Mouse (Mus musculus) midbrain, postnatal 0 days (tissue): ENCODE data around the gene Ifit3. TPM values are rescaled to one million over a fixed set of nuclear protein-coding genes. Genes with fewer than 3 reads are reported as not detected.
"Not testable (repeated sequence)": the region's sequence is repeated elsewhere in the genome, so short reads cannot be mapped to it uniquely, and the experiment has no call there.

Experiments
- ATAC-seq: fragments of 200-750 bp; cut with Nextera tagmentation; 2 replicates; pipeline ENCODE4 v1.8.0; 2017; ENCODE audit warnings: moderate number of reproducible peaks, mild to moderate bottlenecking, moderate TSS enrichment, moderate library complexity; ENCODE audit not compliant: low FRiP score
- DNase-seq: peaks from one replicate; pipeline ENCODE4 v3.0.0-alpha.2; 2015; ENCODE audit warnings: low spot score
- H3K27ac ChIP-seq: fragments of 300-500 bp; sonication (generic); 2 replicates; pipeline ENCODE4 v1.5.1; 2014; ENCODE audit warnings: low read depth, mild to moderate bottlenecking, low read length, mixed read lengths
- H3K27me3 ChIP-seq: fragments of 300-500 bp; sonication (generic); 2 replicates; pipeline ENCODE4 v1.6.1; 2014; ENCODE audit warnings: low read length, control low read depth, mixed read lengths; ENCODE audit not compliant: insufficient read depth
- H3K36me3 ChIP-seq: fragments of 300-500 bp; sonication (generic); 2 replicates; pipeline ENCODE4 v1.6.1; 2014; ENCODE audit warnings: low read length, control low read depth, mixed read lengths; ENCODE audit not compliant: insufficient read depth
- H3K4me1 ChIP-seq: fragments of 300-500 bp; sonication (generic); 2 replicates; pipeline ENCODE4 v1.6.1; 2014; ENCODE audit warnings: mild to moderate bottlenecking, control low read depth, antibody characterized with exemption, low read length, mixed read lengths; ENCODE audit not compliant: insufficient read depth
- H3K4me2 ChIP-seq: fragments of 300-500 bp; sonication (generic); 2 replicates; pipeline ENCODE4 v1.6.1; 2014; ENCODE audit warnings: low read depth, mild to moderate bottlenecking, low read length, mixed read lengths; ENCODE audit not compliant: poor library complexity, severe bottlenecking
- H3K4me3 ChIP-seq: fragments of 300-500 bp; sonication (generic); 2 replicates; pipeline ENCODE4 v1.5.1; 2014; ENCODE audit warnings: low read depth, mild to moderate bottlenecking, low read length, moderate library complexity
- H3K9ac ChIP-seq: fragments of 300-500 bp; sonication (generic); replicated peaks from 2 replicates; pipeline ENCODE4 v1.6.1; 2014; ENCODE audit warnings: mild to moderate bottlenecking, low read length, moderate library complexity, mixed read lengths; ENCODE audit not compliant: poor library complexity, severe bottlenecking
- H3K9me3 ChIP-seq: fragments of 300-500 bp; sonication (generic); 2 replicates; pipeline ENCODE4 v1.6.1; 2016; ENCODE audit warnings: low read length, control low read depth
- CTCF ChIP-seq: IDR thresholded peaks from 2 replicates; pipeline ENCODE4 v1.5.1; 2016; ENCODE audit warnings: antibody characterized with exemption, mild to moderate bottlenecking
- WGBS: fragments of 180-500 bp; shearing (Covaris S2); extraction: QIAGEN DNeasy Blood & Tissue Kit; methylation state at CpG from one replicate; pipeline ENCODE4 v1.1.7; 2014; 5-methylcytosine and 5-hydroxymethylcytosine counted together
- polyA plus RNA-seq: library from polyadenylated mRNA; unstranded; fragments of >200 nt; fragmentation: Nextera tagmentation; extraction: Ambion mirVana; gene quantifications from 2 replicates; pipeline ENCODE4 v1.2.1, GENCODE M21; 2015
- total RNA-seq: library from RNA; depleted of rRNA; stranded (reverse); fragments of >200 nt; gene quantifications from 2 replicates; pipeline ENCODE4 v1.2.3, GENCODE M21; 2014; rRNA removed

Ifit3 gene
- total RNA-seq: 0.82 and 2.7 TPM in 2 replicates
- polyA plus RNA-seq: 2.9 and 3.2 TPM in 2 replicates

DNA sequence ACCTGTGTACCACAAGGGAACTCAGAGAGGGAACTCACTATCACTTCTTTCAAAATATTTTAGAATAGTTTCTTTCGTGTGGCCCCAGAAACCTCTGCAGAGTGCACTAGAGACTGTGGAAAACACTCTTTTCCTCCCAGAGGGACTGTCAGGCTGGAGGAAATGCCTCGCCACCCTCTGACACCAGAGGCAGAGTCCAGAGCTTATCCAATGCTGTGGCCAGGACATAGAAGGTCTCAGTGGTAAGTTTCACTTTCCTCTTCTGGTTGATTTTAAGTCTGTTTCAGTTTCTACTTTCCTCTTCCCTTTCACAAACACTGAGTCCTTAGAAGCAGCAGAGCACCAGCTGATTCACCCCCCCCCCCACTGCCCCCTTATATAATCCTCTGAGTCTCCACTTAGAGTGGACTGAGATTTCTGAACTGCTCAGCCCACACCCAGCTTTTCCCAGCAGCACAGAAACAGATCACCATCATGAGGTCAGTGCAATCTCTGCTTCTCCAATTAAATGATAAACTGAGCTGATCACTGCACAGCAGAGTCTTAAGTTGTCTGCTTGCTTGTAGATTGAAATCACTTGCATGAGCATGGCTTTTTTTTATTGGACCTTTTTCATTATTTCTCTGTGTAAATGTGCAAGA lies at the start of gene Ifit3:
Gene Ifit3, plus strand, starts transcription at position 406 of the 641 bp plus-strand sequence.
- ATAC-seq, H3K4me2 ChIP-seq, DNase-seq, H3K9me3 ChIP-seq, H3K36me3 ChIP-seq, H3K27me3 ChIP-seq, H3K4me1 ChIP-seq, H3K9ac ChIP-seq, H3K27ac ChIP-seq, H3K4me3 ChIP-seq: not testable (repeated sequence)
- 63% methylated on average over 2 of the region's 2 CpGs for WGBS

DNA sequence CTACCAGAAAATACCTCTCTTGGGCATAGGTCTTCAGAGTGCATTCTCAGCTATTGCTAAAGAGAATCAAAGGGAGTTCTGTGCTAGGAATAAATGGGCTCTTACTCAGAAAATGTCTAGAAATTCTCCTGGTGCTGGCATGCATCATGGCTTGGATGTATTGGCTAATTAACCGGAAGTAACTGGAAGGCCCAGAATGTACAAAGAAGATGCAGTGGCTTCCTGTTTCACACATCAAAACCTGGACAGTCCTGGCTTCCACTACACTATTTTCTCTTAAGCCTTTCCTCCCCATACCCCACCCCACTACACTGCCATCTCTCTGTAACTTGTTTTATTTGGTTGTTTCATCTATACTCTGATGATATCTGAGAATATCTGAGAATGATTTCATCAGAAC lies 43.9 kb upstream of the Ifit3 start:
- H3K36me3 ChIP-seq: no peaks in the 10 kb centered on the region
- TF ChIP-seq CTCF: no peak
- H3K9me3 ChIP-seq: no peaks in the 10 kb centered on the region
- H3K9ac ChIP-seq: no peak overlapping the region
- H3K27ac ChIP-seq: no peak overlapping the region
- no peaks in the 10 kb centered on the region for H3K4me1 ChIP-seq
- H3K27me3 ChIP-seq: no peaks in the 10 kb centered on the region
- no peak overlapping the region for H3K4me3 ChIP-seq
- WGBS: 88% methylated on average over 1 of the region's 1 CpGs
- no peak for ATAC-seq
- DNase-seq: no peak
- no peak overlapping the region for H3K4me2 ChIP-seq

DNA sequence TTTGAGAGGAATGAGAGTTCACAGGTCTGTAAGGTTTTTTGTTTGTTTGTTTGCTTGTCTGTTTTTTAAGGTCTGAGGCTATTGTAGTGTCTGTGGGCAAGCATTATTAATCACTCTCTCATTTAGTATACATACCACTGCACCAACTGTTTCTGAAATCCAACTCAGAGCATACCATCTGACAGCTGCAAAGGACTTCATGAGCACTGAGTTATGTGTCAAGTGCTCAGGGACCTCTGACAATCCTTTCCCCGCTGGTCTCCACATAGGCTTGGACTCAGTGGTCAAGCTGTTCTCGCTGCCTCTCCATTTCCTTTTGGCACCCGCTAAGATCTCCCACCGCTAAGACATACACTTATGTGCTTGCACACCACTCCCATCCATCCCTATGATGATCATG lies 37.1 kb upstream of the Ifit3 start:
- no peak for ATAC-seq
- 91% methylated on average over 4 of the region's 4 CpGs for WGBS

DNA sequence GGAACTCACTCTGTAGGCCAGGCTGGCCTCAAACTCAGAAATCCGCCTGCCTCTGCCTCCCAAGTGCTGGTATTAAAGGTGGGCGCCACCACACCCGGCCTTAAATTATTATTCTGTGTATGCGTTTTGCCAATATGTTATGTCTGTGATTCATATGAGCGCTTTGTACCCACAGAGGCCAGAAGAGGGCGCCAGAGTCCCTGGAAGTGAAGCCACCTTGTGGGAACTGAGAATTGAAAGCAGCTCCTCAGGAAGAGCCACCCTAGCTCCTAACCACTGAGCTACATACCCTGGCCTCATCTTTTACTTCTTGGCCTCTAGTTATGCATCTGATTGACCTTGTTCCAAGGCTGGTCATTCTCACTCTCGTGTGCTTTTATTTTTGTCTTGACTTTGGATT lies 35.4 kb upstream of the Ifit3 start:
- Histone ChIP-seq H3K4me1 (no peaks in the 10 kb centered on the region; the same call in 1 of the 2 replicates), H3K36me3 (no peaks in the 10 kb centered on the region), H3K4me3 (no peak overlapping the region), H3K9ac (no peak overlapping the region), H3K9me3 (no peaks in the 10 kb centered on the region), H3K27ac (no peak overlapping the region), H3K4me2 (no peak overlapping the region), H3K27me3 (no peaks in the 10 kb centered on the region)
- ATAC-seq (no peak), DNase-seq (peak; percentile 73)
- 36% methylated on average over 7 of the region's 7 CpGs for WGBS
- TF ChIP-seq CTCF: peak; percentile 76

More for the DNA sequence above, 37.1 kb upstream of the Ifit3 start:
- no peak for TF ChIP-seq CTCF
- H3K4me2 ChIP-seq: no peak overlapping the region
- H3K27me3 ChIP-seq: no peaks in the 10 kb centered on the region
- H3K9me3 ChIP-seq: no peaks in the 10 kb centered on the region
- H3K36me3 ChIP-seq: no peaks in the 10 kb centered on the region
- H3K9ac ChIP-seq: no peak overlapping the region
- DNase-seq: no peak
- no peaks in the 10 kb centered on the region for H3K4me1 ChIP-seq
- H3K4me3 ChIP-seq: no peak overlapping the region
- no peak overlapping the region for H3K27ac ChIP-seq

DNA sequence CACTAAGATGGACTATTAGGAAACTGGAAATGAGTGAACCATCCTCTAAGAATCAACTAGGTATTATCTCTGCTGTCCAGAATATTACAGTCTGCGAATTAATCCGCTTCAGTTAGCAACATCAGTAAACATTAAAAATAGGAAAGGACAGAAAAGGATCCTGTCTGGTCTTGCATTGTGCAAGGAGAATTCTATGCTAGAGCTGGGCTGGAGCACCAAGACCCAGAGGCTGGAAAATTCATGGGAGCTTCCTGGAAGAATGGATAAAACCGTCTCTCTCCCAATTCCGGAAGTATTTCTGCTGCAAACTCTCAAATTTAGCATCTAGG lies 33.2 kb upstream of the Ifit3 start:
- DNase-seq: no peak
- peak overlapping the region; percentile 49 for H3K4me3 ChIP-seq
- peak overlapping the region; percentile 73 for H3K27ac ChIP-seq
- H3K4me1 ChIP-seq: peaks cover 6% of the 10 kb centered on the region; the same call in 1 of the 2 replicates
- no peak for TF ChIP-seq CTCF
- H3K9ac ChIP-seq: peak overlapping the region; percentile 44; the same call in 1 of the 2 replicates
- no peaks in the 10 kb centered on the region for H3K36me3 ChIP-seq
- ATAC-seq: no peak; the same call in 1 of the 2 replicates
- H3K27me3 ChIP-seq: no peaks in the 10 kb centered on the region
- no peaks in the 10 kb centered on the region for H3K9me3 ChIP-seq
- WGBS: 33% methylated on average over 4 of the region's 4 CpGs
- H3K4me2 ChIP-seq: peak overlapping the region; percentile 73

DNA sequence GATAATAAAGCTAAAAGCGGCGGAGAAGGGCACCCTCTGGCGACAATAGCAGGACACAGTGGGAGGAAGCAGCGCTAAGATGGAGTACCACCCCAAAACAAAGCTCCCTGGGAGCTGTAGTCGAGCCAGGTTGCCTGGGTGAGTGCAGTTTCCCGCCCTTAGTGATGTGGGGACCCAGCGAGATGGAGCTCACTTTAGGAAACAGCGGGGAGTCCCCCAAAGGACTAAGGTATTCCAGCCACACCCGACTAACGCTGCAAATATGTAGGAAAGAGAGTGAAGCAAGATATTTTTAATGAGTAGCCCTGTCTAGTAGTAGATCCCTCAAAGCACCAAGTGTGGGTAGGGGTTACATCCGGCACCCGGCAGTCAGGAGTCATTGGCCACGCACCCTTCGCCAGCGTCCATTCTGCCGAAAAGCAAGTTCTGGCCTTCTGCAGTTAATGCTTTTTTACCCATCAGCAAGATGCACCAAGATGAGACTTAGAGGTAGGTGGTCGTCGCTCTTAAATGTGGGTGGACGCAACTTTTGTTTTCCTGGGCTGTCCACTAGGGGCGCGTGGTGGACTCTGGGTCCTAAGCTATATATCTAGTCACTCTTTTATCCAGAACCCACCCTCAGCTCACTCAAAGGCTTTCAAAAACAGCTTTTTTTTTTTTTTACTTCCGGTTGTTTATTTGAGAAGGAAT lies 32.7 kb upstream of the Ifit3 start, which contains the start of gene Ifit2:
Gene Ifit2, plus strand, starts transcription at position 161 of the 690 bp plus-strand sequence.
- peak; percentile 94 for ATAC-seq
- WGBS: under 1% methylated on average over 22 of the region's 22 CpGs

More for the DNA sequence above, 32.7 kb upstream of the Ifit3 start, which contains the start of gene Ifit2:
- peak within 1 kb of the TSS; percentile 44 for H3K9ac ChIP-seq
- peak within 1 kb of the TSS; percentile 49 for H3K4me3 ChIP-seq
- H3K9me3 ChIP-seq: no peaks in the 10 kb centered on the region
- H3K4me1 ChIP-seq: peaks cover 6% of the 10 kb centered on the region; the same call in 1 of the 2 replicates
- TF ChIP-seq CTCF: peak; percentile 82
- no peaks in the 10 kb centered on the region for H3K36me3 ChIP-seq
- peak; percentile 92 for DNase-seq
- H3K27me3 ChIP-seq: no peaks in the 10 kb centered on the region
- peak within 1 kb of the TSS; percentile 73 for H3K27ac ChIP-seq
- H3K4me2 ChIP-seq: peak within 1 kb of the TSS; percentile 73
